Mouse (Mus musculus) liver, adult 2 months (tissue): ENCODE measurements around the gene Rbm38. TPM values are rescaled to one million over a fixed set of nuclear protein-coding genes. Genes with fewer than 3 reads are reported as not detected.

Experiments
- DNase-seq: peaks from one replicate; pipeline ENCODE4 v3.0.0-alpha.2; 2011; ENCODE audit warnings: low read depth, low spot score; ENCODE audit errors: extremely low read depth
- H3K27ac ChIP-seq: fragments of 200-500 bp; replicated peaks from 2 replicates; pipeline ENCODE4 v1.5.1; 2012; ENCODE audit warnings: low read depth, mild to moderate bottlenecking, control low read depth, inconsistent platforms, low read length; ENCODE audit not compliant: insufficient read depth
- H3K27me3 ChIP-seq: fragments of 200-500 bp; 2 replicates; pipeline ENCODE4 v1.6.1; 2012; ENCODE audit warnings: mild to moderate bottlenecking, moderate library complexity, low read length, inconsistent platforms; ENCODE audit not compliant: control insufficient read depth, insufficient read depth
- H3K36me3 ChIP-seq: fragments of 200-500 bp; 2 replicates; pipeline ENCODE4 v1.6.1; 2012; ENCODE audit warnings: low read length, inconsistent platforms; ENCODE audit not compliant: control insufficient read depth, insufficient read depth
- H3K4me1 ChIP-seq: fragments of 200-500 bp; 2 replicates; pipeline ENCODE4 v1.6.1; 2011; ENCODE audit warnings: low read length; ENCODE audit not compliant: control insufficient read depth, insufficient read depth
- H3K4me3 ChIP-seq: fragments of 200-500 bp; 2 replicates; pipeline ENCODE4 v1.5.1; 2011; ENCODE audit warnings: low read depth, mild to moderate bottlenecking, control low read depth, low read length, moderate library complexity; ENCODE audit not compliant: insufficient read depth
- H3K79me2 ChIP-seq: fragments of 200-500 bp; 2 replicates; pipeline ENCODE4 v1.6.1; 2012; ENCODE audit warnings: inconsistent platforms, mild to moderate bottlenecking, low read length, moderate library complexity; ENCODE audit not compliant: control insufficient read depth, insufficient read depth
- H3K9ac ChIP-seq: fragments of 200-500 bp; 2 replicates; pipeline ENCODE4 v1.6.1; 2012; ENCODE audit warnings: low read depth, mild to moderate bottlenecking, control low read depth, inconsistent platforms, low read length
- CTCF ChIP-seq: fragments of 200-500 bp; IDR thresholded peaks from 2 replicates; pipeline ENCODE4 v1.5.1; 2011; ENCODE audit warnings: low read depth, low read length, control low read depth
- POLR2A ChIP-seq: fragments of 200-500 bp; IDR thresholded peaks from 2 replicates; pipeline ENCODE4 v1.6.1; 2011; ENCODE audit warnings: low read length, control low read depth; ENCODE audit not compliant: insufficient read depth; ENCODE audit errors: extremely low read depth
- WGBS: fragments of 180-500 bp; shearing (Covaris S2); methylation state at CpG from one replicate; pipeline ENCODE4 v1.1.7; 2018; 5-methylcytosine and 5-hydroxymethylcytosine counted together
- polyA plus RNA-seq: library from polyadenylated mRNA; depleted of rRNA; stranded (reverse); fragments of >200 nt; gene quantifications from 2 replicates; pipeline ENCODE4 v1.2.3, GENCODE M21; 2012
- total RNA-seq: library from RNA; depleted of rRNA; stranded (reverse); fragments of >200 nt; gene quantifications from 2 replicates; pipeline ENCODE4 v1.2.3, GENCODE M21; 2014

Rbm38 gene
- total and polyA plus RNA-seq, 2 experiments: 0.55 to 11.1 TPM

DNA sequence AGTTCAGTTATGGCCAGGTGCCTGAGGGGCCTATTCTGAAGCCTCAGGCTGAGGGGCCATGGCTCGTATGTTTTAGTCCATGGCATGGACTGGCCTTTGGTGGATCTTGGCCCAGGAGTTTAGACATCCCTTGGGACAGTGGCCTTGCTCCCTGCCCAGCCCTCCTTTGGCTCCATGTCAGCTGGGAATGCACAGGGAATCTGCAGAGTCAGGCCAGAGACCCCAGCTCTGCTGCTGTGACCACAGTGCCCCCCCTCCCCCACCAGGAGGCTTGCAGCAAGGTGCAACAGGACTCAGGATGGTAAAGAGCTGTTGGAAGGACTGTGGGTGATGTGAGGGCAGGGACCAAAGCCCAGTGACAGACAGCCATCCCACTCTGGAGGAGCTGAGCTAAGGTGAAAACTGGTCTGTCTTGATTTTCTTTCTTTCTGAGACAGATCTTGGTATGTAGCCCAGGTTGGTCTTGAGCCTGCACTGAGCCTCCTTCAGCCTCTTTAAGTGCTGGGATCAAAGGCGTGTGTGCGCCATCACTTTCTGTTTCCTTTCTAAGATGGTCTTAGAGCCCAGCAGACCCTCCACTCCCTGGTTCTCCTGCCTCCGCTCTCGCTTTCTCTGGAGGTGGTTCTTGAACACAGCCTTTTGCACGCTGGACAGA is 7.0 kb downstream of the Rbm38 start:
- H3K9ac ChIP-seq: no peak overlapping the region
- no peak for DNase-seq
- no peaks in the 10 kb centered on the region for H3K4me1 ChIP-seq
- H3K4me3 ChIP-seq: no peak overlapping the region
- H3K27me3 ChIP-seq: no peaks in the 10 kb centered on the region
- H3K27ac ChIP-seq: no peak overlapping the region
- H3K36me3 ChIP-seq: no peaks in the 10 kb centered on the region
- no peaks in the 10 kb centered on the region for H3K79me2 ChIP-seq
- TF ChIP-seq CTCF (no peak), POLR2A (no peak)
- 98% methylated on average over 6 of the region's 6 CpGs for WGBS

DNA sequence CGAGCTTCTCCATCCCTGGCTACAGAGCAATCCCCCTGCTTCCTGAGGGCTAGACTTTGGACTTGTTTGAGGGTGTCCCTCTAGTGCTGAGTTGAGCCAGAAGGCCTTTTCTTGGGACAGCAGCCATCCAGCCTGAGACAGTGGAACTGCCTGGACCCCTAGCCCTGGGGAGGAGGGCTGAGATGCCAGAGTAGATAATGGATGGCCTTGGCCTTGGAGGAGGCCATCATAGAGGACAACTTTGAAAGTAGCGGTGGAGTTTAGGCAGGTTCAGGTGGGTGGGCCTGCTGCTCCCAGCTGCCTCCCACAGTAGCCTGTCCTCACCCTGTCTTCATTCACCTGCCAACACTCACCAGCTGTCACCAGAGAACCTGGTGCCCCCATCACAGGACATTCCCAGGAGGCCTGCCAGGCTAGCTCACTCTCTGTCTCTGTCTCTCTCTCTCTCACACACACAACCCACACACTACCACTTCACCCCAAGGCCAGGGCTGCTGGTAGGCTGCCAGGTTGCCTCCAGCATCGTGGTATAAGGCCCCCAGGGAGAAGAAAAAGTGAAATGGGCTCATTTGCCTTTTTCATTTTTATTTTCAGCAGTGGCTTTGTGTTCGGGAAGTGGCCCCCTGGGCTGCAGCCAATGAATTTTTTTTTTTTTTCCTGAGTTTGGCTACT is 7.7 kb downstream of the Rbm38 start:
- no peak overlapping the region for H3K4me3 ChIP-seq
- H3K9ac ChIP-seq: no peak overlapping the region
- no peaks in the 10 kb centered on the region for H3K4me1 ChIP-seq
- no peaks in the 10 kb centered on the region for H3K36me3 ChIP-seq
- H3K27ac ChIP-seq: no peak overlapping the region
- 81% methylated on average over 4 of the region's 4 CpGs for WGBS
- DNase-seq: no peak
- TF ChIP-seq POLR2A (no peak), CTCF (no peak)
- H3K27me3 ChIP-seq: no peaks in the 10 kb centered on the region
- H3K79me2 ChIP-seq: no peaks in the 10 kb centered on the region

GRCm38 (mm10) chr2:173028508-173029031 is 8.3 kb downstream of the Rbm38 start:
- H3K9ac ChIP-seq: no peak overlapping the region
- DNase-seq: no peak

DNA sequence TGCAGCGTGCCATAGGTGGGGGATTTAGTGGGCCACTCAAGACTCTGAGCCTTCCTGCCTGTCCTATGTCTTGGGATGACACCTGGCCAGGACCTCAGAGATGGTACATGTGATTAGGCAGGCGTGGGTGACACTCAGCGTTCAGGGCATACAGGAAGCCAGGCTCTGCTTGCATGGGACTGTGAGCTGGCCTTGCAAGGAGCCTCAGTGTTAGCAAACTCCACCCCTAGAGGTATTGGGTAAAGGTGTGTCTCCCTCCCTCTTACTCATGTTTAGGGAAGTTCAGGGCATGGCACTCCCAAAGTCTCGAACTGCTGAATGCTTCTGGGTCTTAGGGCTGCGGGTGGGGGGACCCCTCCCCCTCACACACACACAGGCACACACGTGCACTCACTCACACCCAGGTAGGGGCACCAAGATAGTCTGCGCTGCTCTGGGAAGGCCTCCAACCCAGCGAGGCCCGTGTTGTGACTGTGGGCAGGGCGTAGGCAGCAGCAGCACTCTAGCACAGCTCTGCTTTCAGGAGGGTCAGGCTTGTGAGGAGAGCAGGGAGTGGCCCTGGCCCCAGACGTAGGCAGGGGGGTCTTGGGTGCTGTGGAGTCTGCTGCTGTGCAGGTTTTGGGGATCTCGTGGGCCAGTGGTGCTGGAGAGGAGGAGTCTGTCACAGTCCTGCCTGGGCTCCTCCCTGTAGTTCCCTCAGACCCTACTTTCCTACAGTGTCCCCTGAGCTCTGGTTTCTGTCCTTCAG is 10.5 kb downstream of the Rbm38 start:
- no peak overlapping the region for H3K9ac ChIP-seq

More at GRCm38 (mm10) chr2:173028508-173029031, 8.3 kb downstream of the Rbm38 start:
- no peaks in the 10 kb centered on the region for H3K36me3 ChIP-seq
- H3K27me3 ChIP-seq: no peaks in the 10 kb centered on the region
- no peaks in the 10 kb centered on the region for H3K79me2 ChIP-seq
- H3K27ac ChIP-seq: no peak overlapping the region
- no peaks in the 10 kb centered on the region for H3K4me1 ChIP-seq
- 93% methylated on average over 3 of the region's 3 CpGs for WGBS
- no peak overlapping the region for H3K4me3 ChIP-seq
- TF ChIP-seq CTCF (no peak), POLR2A (no peak)

GRCm38 (mm10) chr2:173033531-173033930 is 13.2 kb downstream of the Rbm38 start:
- WGBS: 95% methylated on average over 13 of the region's 13 CpGs
- no peak for DNase-seq
- Histone ChIP-seq H3K36me3 (no peaks in the 10 kb centered on the region), H3K27me3 (no peaks in the 10 kb centered on the region), H3K79me2 (no peaks in the 10 kb centered on the region), H3K27ac (no peak overlapping the region), H3K4me1 (no peaks in the 10 kb centered on the region), H3K9ac (no peak overlapping the region), H3K4me3 (no peak overlapping the region)
- TF ChIP-seq POLR2A (no peak), CTCF (no peak)

More for the DNA sequence above, 10.5 kb downstream of the Rbm38 start:
- Histone ChIP-seq H3K4me3 (no peak overlapping the region), H3K4me1 (no peaks in the 10 kb centered on the region), H3K79me2 (no peaks in the 10 kb centered on the region), H3K36me3 (no peaks in the 10 kb centered on the region), H3K27ac (no peak overlapping the region), H3K27me3 (no peaks in the 10 kb centered on the region)
- no peak for DNase-seq
- TF ChIP-seq POLR2A: no peak
- no peak for TF ChIP-seq CTCF
- 83% methylated on average over 12 of the region's 12 CpGs for WGBS

DNA sequence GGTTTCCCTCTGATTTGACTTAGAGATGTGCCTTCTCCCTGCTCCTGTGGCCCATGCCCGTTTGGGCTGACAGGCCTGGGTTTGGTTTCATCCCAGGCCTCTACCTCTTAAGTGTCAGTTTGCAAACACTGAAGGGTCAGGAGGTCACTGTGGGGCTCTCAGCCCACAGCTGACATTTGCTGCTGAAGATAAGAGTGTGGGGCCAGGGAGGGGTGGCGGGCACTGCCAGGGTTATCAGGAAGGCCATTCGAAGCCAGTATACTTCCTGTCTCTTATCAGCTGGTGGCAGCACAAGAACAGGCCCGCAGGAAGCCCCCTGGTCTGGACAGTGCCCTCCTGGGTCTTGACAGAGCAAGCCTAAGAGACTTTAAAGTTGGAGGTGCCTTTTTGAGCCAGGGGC is 14.7 kb downstream of the Rbm38 start:
- TF ChIP-seq CTCF (no peak), POLR2A (no peak)
- no peak overlapping the region for H3K27ac ChIP-seq
- no peaks in the 10 kb centered on the region for H3K27me3 ChIP-seq
- 62% methylated on average over 4 of the region's 4 CpGs for WGBS
- H3K79me2 ChIP-seq: no peaks in the 10 kb centered on the region
- no peaks in the 10 kb centered on the region for H3K36me3 ChIP-seq
- no peak overlapping the region for H3K9ac ChIP-seq
- H3K4me3 ChIP-seq: no peak overlapping the region
- no peak for DNase-seq
- H3K4me1 ChIP-seq: no peaks in the 10 kb centered on the region
